Mouse (Mus musculus) hindbrain, embryonic 16.5 days (tissue): ENCODE measurements around the gene Nkain4. TPM values are rescaled to one million over a fixed set of nuclear protein-coding genes. Genes with fewer than 3 reads are reported as not detected.

Source experiments
- ATAC-seq: fragments of 200-750 bp; cut with Nextera tagmentation; 2 replicates; pipeline ENCODE4 v1.8.0; 2017; ENCODE audit warnings: moderate TSS enrichment, moderate library complexity
- H3K27ac ChIP-seq: fragments of 300-500 bp; sonication (generic); 2 replicates; pipeline ENCODE4 v1.5.1; 2014; ENCODE audit warnings: low read depth, mild to moderate bottlenecking, control low read depth, low read length, moderate library complexity
- H3K27me3 ChIP-seq: fragments of 300-500 bp; sonication (generic); replicated peaks from 2 replicates; pipeline ENCODE4 v1.6.1; 2014; ENCODE audit warnings: low read length; ENCODE audit not compliant: control insufficient read depth, insufficient read depth
- H3K36me3 ChIP-seq: fragments of 300-500 bp; sonication (generic); 2 replicates; pipeline ENCODE4 v1.6.1; 2014; ENCODE audit warnings: mild to moderate bottlenecking, low read length, moderate library complexity, mixed read lengths; ENCODE audit not compliant: control insufficient read depth, insufficient read depth
- H3K4me1 ChIP-seq: fragments of 300-500 bp; sonication (generic); 2 replicates; pipeline ENCODE4 v1.6.1; 2014; ENCODE audit warnings: low read depth, low read length; ENCODE audit not compliant: control insufficient read depth, insufficient read depth
- H3K4me2 ChIP-seq: fragments of 300-500 bp; sonication (generic); 2 replicates; pipeline ENCODE4 v1.6.1; 2014; ENCODE audit warnings: mild to moderate bottlenecking, low read length, control low read depth, moderate library complexity
- H3K4me3 ChIP-seq: fragments of 300-500 bp; sonication (generic); 2 replicates; pipeline ENCODE4 v1.5.1; 2014; ENCODE audit warnings: mild to moderate bottlenecking, low read length, control low read depth, moderate library complexity
- H3K9ac ChIP-seq: fragments of 300-500 bp; sonication (generic); 2 replicates; pipeline ENCODE4 v1.6.1; 2014; ENCODE audit warnings: low read depth, mild to moderate bottlenecking, control low read depth, low read length, moderate library complexity
- H3K9me3 ChIP-seq: fragments of 300-500 bp; sonication (generic); 2 replicates; pipeline ENCODE4 v1.6.1; 2014; ENCODE audit warnings: mild to moderate bottlenecking, low read length, moderate library complexity; ENCODE audit not compliant: control insufficient read depth
- WGBS: fragments of 180-500 bp; shearing (Covaris S2); extraction: QIAGEN DNeasy Blood & Tissue Kit; methylation state at CpG from one replicate; pipeline ENCODE4 v1.1.7; 2014; 5-methylcytosine and 5-hydroxymethylcytosine counted together
- polyA plus RNA-seq: library from polyadenylated mRNA; unstranded; fragments of >200 nt; fragmentation: Nextera tagmentation; extraction: Ambion mirVana; gene quantifications from 2 replicates; pipeline ENCODE4 v1.2.1, GENCODE M21; 2015

The Nkain4 gene
- polyA plus RNA-seq, 1 experiment from 2014 or later: 106 TPM

DNA sequence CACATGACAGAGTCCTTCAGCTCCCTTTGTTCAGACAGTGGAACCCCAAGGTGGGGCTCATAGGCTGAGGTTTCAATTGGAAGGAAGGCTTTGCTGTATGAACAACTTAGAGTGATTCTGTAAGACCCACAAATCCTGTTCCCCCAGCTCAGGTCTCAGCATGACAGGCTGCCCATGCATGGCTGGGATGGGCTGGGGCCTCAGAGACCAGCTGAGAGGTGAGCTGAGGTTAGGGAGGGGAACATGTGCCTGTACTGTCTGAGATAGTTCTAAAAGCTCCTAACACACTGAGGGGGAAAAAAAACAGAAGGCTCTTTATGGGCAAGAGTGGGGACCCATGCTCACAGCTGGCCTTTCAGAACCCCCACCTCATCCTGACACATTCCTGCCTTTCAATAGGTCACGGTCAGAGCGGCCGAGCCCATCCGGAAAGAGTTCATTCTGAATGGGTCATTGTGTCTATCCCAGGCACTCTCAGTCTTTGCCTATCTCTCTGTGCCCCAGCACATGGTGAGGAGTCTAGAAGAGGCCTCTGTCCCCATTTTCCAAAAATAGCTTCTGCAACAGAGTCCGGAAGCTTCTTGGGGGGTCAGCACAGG, 33.0 kb upstream of the Nkain4 start:
- Histone ChIP-seq H3K9ac (no peak overlapping the region), H3K4me1 (no peaks in the 10 kb centered on the region; the same call in 1 of the 2 replicates), H3K4me3 (no peak overlapping the region), H3K27me3 (no peaks in the 10 kb centered on the region), H3K27ac (no peak overlapping the region), H3K9me3 (no peaks in the 10 kb centered on the region), H3K4me2 (no peak overlapping the region), H3K36me3 (no peaks in the 10 kb centered on the region)
- peak; percentile 51; the same call in 1 of the 2 replicates for ATAC-seq
- 27% methylated on average over 5 of the region's 5 CpGs for WGBS

DNA sequence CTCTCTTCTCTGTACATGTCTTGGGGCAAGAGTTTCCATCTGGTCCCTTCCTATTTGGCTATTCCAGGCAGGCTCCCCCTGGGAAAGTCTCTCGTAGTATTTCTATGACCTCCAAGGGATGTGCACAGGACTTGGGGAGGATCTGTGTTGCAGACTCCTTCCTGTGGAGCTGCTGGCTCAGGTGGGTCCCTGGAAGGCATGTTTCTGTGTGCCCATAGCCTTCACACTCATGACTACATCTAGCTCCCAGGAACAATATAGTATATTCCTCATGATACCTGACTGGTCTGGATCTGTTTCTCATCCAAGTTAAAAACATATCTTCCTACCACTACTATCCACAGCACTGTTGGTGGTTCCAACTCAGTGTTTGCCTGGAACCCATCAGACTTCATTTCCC, 32.5 kb upstream of the Nkain4 start:
- 57% methylated on average over 1 of the region's 1 CpGs for WGBS
- Histone ChIP-seq H3K4me2 (no peak overlapping the region), H3K9ac (no peak overlapping the region), H3K27ac (no peak overlapping the region), H3K4me1 (no peaks in the 10 kb centered on the region; the same call in 1 of the 2 replicates), H3K36me3 (peaks cover 3% of the 10 kb centered on the region), H3K27me3 (no peaks in the 10 kb centered on the region), H3K4me3 (no peak overlapping the region), H3K9me3 (no peaks in the 10 kb centered on the region)
- no peak for ATAC-seq

DNA sequence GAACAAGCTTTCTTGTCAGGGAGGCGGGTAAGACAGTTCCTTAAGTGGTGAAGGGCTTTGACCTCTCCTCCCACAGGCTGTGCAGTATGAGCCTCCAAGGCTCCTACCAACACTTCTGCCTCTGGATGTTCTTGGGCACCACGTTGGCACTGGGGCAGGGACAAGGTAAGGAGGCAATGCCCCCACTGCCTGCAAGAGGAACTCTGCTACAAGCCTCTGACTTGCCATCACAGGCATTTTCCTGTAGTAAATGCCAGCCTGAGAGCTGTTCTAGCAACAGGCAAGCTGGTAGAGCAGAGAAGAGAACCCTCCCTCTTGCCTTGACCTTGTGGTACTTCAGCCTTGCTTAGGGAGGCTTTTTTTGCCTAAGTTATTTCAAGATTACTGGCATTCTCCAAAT, 31.9 kb upstream of the Nkain4 start, which contains the start of gene Col20a1:
Col20a1 (plus strand) TSS at position 87 of the 400 bp plus-strand sequence.
- Histone ChIP-seq H3K27me3 (no peaks in the 10 kb centered on the region), H3K36me3 (peaks cover 9% of the 10 kb centered on the region), H3K4me2 (no peak within 1 kb of the TSS), H3K9ac (no peak within 1 kb of the TSS), H3K27ac (no peak within 1 kb of the TSS), H3K4me3 (no peak within 1 kb of the TSS), H3K9me3 (no peaks in the 10 kb centered on the region), H3K4me1 (no peaks in the 10 kb centered on the region; the same call in 1 of the 2 replicates)
- WGBS: 51% methylated on average over 2 of the region's 2 CpGs
- ATAC-seq: no peak

DNA sequence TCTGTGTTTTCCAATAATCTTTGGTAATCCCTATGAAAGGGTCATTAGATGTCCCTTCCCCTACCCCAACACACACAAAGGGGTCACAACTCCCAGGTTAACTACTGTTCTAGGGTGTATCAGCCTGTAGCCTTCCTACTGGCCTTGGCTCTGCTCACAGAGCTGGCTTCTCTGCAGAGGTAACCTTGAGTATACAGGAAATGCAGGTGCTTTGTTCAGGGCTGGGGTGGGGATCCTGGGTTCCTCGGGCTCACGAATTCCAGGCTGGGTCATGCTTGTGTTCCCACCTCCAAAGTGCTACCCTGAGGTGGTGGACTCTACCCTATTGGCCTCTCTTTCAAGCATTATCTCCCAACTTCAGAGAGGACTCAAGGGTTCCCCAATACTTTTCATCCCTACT, 31.1 kb upstream of the Nkain4 start:
- peaks cover 14% of the 10 kb centered on the region for H3K36me3 ChIP-seq
- H3K9me3 ChIP-seq: no peaks in the 10 kb centered on the region
- H3K4me2 ChIP-seq: no peak overlapping the region
- ATAC-seq: no peak
- H3K4me1 ChIP-seq: no peaks in the 10 kb centered on the region; the same call in 1 of the 2 replicates
- H3K27ac ChIP-seq: no peak overlapping the region
- H3K4me3 ChIP-seq: no peak overlapping the region
- H3K9ac ChIP-seq: no peak overlapping the region
- H3K27me3 ChIP-seq: no peaks in the 10 kb centered on the region
- 69% methylated on average over 2 of the region's 2 CpGs for WGBS

DNA sequence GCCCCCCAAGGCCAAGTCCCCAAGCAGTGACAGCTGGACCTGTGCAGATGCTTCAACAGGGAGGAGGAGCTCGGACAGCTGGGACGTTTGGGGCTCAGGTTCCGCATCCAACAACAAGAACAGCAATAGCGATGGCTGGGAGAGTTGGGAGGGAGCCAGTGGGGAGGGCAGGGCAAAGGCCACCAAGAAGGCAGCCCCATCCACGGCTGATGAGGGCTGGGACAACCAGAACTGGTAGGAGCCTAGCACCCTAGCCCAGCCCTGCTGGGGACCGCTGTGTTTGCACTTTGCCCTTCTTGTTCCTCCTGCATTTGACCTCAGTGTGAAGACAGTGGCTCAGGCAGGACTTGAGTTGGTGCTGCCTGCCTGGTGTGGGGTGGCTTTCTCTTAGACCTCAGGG, 26.6 kb upstream of the Nkain4 start:
- Histone ChIP-seq H3K27ac (no peak overlapping the region), H3K27me3 (no peaks in the 10 kb centered on the region), H3K9ac (no peak overlapping the region), H3K4me2 (no peak overlapping the region), H3K36me3 (peaks cover 54% of the 10 kb centered on the region), H3K4me3 (no peak overlapping the region), H3K9me3 (no peaks in the 10 kb centered on the region), H3K4me1 (no peaks in the 10 kb centered on the region)
- ATAC-seq: no peak
- 82% methylated on average over 6 of the region's 6 CpGs for WGBS

DNA sequence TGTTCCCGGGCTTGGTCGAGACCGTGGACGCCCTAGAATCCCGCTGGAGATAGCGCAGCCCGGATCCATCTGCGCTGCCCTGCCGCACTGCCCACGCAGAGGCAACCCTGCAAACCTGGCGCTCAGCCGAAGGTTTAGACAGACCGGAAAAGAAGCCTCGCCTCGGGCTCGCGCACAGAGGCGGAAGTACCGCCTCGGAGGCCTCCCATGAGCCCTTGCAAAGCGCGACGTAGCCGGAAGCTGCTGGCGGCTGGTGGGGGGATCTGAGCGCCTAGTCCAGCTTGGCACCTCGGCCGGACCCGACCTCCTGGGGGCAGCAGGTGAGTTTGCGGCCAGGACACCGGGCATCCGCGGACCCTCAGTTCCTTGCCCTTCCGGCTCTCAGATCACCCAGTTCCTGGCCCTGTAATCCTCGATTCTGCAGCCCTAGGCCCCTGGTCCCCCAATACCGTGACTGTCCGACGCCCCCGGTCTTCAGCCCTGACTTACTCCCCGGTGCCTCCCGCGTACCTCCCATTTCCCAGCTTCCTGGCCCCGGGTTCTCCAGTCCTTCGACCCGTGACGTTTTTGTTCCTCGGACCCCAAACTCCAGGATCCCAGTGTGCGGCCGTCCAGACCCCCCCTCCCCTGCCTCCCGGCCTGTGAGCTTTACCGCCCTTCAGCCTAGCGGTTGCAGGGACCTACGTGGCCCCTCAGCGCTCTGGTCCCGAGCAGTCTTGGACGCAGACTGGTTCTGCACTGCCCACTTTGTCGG, 12.7 kb upstream of the Nkain4 start, which contains the start of gene Arfgap1:
Arfgap1 (plus strand) TSS at position 216 of the 754 bp plus-strand sequence.
- peak; percentile 94 for ATAC-seq
- Histone ChIP-seq H3K4me2 (peak within 1 kb of the TSS; percentile 59), H3K27me3 (no peaks in the 10 kb centered on the region), H3K36me3 (peaks cover 20% of the 10 kb centered on the region), H3K4me1 (peaks cover 19% of the 10 kb centered on the region), H3K9ac (peak within 1 kb of the TSS; percentile 80), H3K4me3 (peak within 1 kb of the TSS; percentile 66), H3K27ac (peak within 1 kb of the TSS; percentile 91), H3K9me3 (no peaks in the 10 kb centered on the region)
- WGBS: under 1% methylated on average over 57 of the region's 57 CpGs

DNA sequence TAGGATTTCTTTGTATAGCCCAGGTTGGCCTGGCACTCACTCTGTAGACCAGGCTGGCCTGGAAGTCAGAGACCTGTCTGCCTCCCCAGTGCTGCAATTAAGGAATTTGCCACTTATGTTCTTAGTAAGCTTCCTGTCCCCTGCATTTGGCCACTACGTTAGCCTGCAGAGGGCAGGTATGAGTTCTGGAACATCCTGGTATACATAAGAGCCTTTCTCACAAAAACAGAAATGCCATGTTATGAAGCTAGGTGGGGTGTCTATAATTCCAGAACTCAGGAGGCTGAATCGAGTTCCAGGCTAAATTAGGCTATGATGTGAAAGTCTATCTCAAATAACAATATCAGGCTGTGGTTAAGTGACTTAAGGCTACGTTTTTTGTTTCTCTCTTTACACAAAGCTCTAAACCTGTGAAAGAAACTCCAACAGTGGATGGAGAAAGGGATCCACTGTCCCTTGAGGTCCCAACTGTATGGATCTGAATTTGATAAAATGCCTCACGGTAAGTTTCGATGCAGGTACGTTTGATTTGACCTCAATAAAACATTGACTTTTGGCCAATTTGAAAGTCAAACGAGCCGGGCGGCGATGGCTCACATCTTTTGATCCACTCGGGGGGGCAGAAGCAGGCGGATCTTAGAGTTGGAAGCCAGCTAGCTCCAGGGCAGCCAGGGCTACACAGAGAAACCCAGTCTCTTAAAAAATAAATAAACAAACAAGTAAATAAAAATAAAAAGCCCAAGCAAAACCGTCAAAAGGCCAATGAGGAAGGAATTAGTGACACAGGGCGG, 11.8 kb upstream of the Nkain4 start:
- H3K36me3 ChIP-seq: peaks cover 11% of the 10 kb centered on the region; the same call in 1 of the 2 replicates
- H3K9me3 ChIP-seq: no peaks in the 10 kb centered on the region
- H3K9ac ChIP-seq: peak overlapping the region; percentile 80
- H3K27me3 ChIP-seq: no peaks in the 10 kb centered on the region
- peaks cover 19% of the 10 kb centered on the region for H3K4me1 ChIP-seq
- peak overlapping the region; percentile 59 for H3K4me2 ChIP-seq
- 14% methylated on average over 14 of the region's 14 CpGs for WGBS
- peak; percentile 32; the same call in 1 of the 2 replicates for ATAC-seq
- H3K27ac ChIP-seq: peak overlapping the region; percentile 91
- H3K4me3 ChIP-seq: peak overlapping the region; percentile 66

DNA sequence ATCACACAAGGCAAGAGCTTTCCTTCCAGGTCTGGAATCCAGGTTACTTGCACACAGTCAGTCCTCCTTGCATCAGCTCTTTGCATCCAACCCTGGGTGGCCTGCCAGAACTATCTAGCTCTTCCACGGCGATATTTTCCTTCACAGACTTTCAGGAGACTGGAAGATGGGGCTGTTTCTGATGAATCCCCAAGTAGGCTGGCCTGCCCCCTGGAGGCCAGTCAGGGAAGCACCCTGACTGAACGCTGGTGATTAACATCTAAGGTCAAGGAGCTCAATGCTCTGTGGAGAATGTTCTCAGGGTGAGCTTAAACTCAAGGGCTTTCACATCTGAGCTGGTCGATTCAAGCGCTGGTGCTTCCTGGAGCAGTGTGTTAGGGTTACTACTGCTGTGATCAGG, 9.5 kb upstream of the Nkain4 start:
- Histone ChIP-seq H3K27me3 (no peaks in the 10 kb centered on the region), H3K4me2 (no peak overlapping the region), H3K36me3 (no peaks in the 10 kb centered on the region), H3K9me3 (no peaks in the 10 kb centered on the region), H3K9ac (no peak overlapping the region), H3K4me1 (peaks cover 16% of the 10 kb centered on the region), H3K27ac (no peak overlapping the region), H3K4me3 (no peak overlapping the region)
- under 1% methylated on average over 5 of the region's 5 CpGs for WGBS
- ATAC-seq: no peak
